Mouse (Mus musculus) stomach, postnatal 0 days (tissue): ENCODE data around the gene Asb15.

ENCODE experiments used
- CTCF ChIP-seq: IDR thresholded peaks from 2 replicates; pipeline ENCODE4 v1.5.1; 2016; ENCODE audit warnings: antibody characterized with exemption, low read depth, mild to moderate bottlenecking, moderate library complexity
- EP300 ChIP-seq: optimal IDR thresholded peaks from 2 replicates; pipeline ENCODE3; 2016; ENCODE audit warnings: antibody characterized with exemption

- TF ChIP-seq CTCF (no peak), EP300 (no peak)
Measured at GRCm38 (mm10) chr6:24610358-24610757, 82.4 kb downstream of the Asb15 start.
